Mouse (Mus musculus) limb, embryonic 11.5 days (tissue): Measurements from ENCODE around the gene Rps26. TPM values are rescaled to one million over a fixed set of nuclear protein-coding genes. Genes with fewer than 3 reads are reported as not detected.

Experiments used
- ATAC-seq: fragments of 200-750 bp; cut with Nextera tagmentation; 2 replicates; pipeline ENCODE4 v1.8.0; 2017; ENCODE audit warnings: low read depth; ENCODE audit not compliant: insufficient number of reproducible peaks, low FRiP score, low TSS enrichment
- DNase-seq: peaks from one replicate; pipeline ENCODE4 v3.0.0-alpha.2; 2015; ENCODE audit warnings: low spot score
- H3K27ac ChIP-seq: fragments of 300-500 bp; sonication (generic); replicated peaks from 2 replicates; pipeline ENCODE4 v1.5.1; 2014; ENCODE audit warnings: low read depth, mild to moderate bottlenecking, low read length
- H3K27me3 ChIP-seq: fragments of 300-500 bp; sonication (generic); 2 replicates; pipeline ENCODE4 v1.6.1; 2014; ENCODE audit warnings: mild to moderate bottlenecking, low read length, mixed read lengths; ENCODE audit not compliant: control insufficient read depth, insufficient read depth
- H3K36me3 ChIP-seq: fragments of 300-500 bp; sonication (generic); 2 replicates; pipeline ENCODE4 v1.6.1; 2014; ENCODE audit warnings: mild to moderate bottlenecking, low read length, moderate library complexity, mixed read lengths; ENCODE audit not compliant: control insufficient read depth, insufficient read depth
- H3K4me1 ChIP-seq: fragments of 300-500 bp; sonication (generic); 2 replicates; pipeline ENCODE4 v1.6.1; 2014; ENCODE audit warnings: low read length, mixed read lengths; ENCODE audit not compliant: control insufficient read depth, insufficient read depth
- H3K4me2 ChIP-seq: fragments of 300-500 bp; sonication (generic); 2 replicates; pipeline ENCODE4 v1.6.1; 2014; ENCODE audit warnings: low read depth, mild to moderate bottlenecking, moderate library complexity; ENCODE audit not compliant: severe bottlenecking
- H3K4me3 ChIP-seq: fragments of 300-500 bp; sonication (generic); 2 replicates; pipeline ENCODE4 v1.5.1; 2014; ENCODE audit warnings: low read depth, low read length
- H3K9ac ChIP-seq: fragments of 300-500 bp; sonication (generic); 2 replicates; pipeline ENCODE4 v1.6.1; 2014; ENCODE audit warnings: mild to moderate bottlenecking, low read length
- H3K9me3 ChIP-seq: fragments of 300-500 bp; sonication (generic); 2 replicates; pipeline ENCODE4 v1.6.1; 2016; ENCODE audit warnings: low read length; ENCODE audit not compliant: control insufficient read depth
- WGBS: fragments of 180-500 bp; shearing (Covaris S2); extraction: QIAGEN DNeasy Blood & Tissue Kit; methylation state at CpG from one replicate; pipeline ENCODE4 v1.1.7; 2014; 5-methylcytosine and 5-hydroxymethylcytosine counted together
- polyA plus RNA-seq: library from polyadenylated mRNA; unstranded; fragments of >200 nt; fragmentation: Nextera tagmentation; extraction: Ambion mirVana; gene quantifications from 2 replicates; pipeline ENCODE4 v1.2.1, GENCODE M21; 2014

The Rps26 gene
- polyA plus RNA-seq, 1 experiment from 2014 or later: 831 TPM

GRCm38 (mm10) chr10:128664808-128665207 is 38.3 kb upstream of the Rps26 start:
- Histone ChIP-seq H3K4me1 (no peaks in the 10 kb centered on the region), H3K27ac (no peak overlapping the region), H3K36me3 (no peaks in the 10 kb centered on the region), H3K9ac (no peak overlapping the region), H3K9me3 (no peaks in the 10 kb centered on the region), H3K4me3 (no peak overlapping the region), H3K4me2 (no peak overlapping the region), H3K27me3 (no peaks in the 10 kb centered on the region)
- ATAC-seq (no peak), DNase-seq (no peak)
- WGBS: 71% methylated on average over 3 of the region's 3 CpGs

GRCm38 (mm10) chr10:128663441-128664220 is 37.1 kb upstream of the Rps26 start:
- DNase-seq: no peak
- Histone ChIP-seq H3K9me3 (no peaks in the 10 kb centered on the region), H3K4me3 (no peak overlapping the region), H3K4me1 (no peaks in the 10 kb centered on the region), H3K36me3 (no peaks in the 10 kb centered on the region), H3K9ac (no peak overlapping the region), H3K4me2 (no peak overlapping the region), H3K27ac (no peak overlapping the region), H3K27me3 (no peaks in the 10 kb centered on the region)
- 71% methylated on average over 5 of the region's 5 CpGs for WGBS
- no peak for ATAC-seq

- Histone ChIP-seq H3K9me3 (no peaks in the 10 kb centered on the region), H3K4me2 (no peak overlapping the region), H3K4me3 (no peak overlapping the region), H3K36me3 (no peaks in the 10 kb centered on the region), H3K27me3 (no peaks in the 10 kb centered on the region), H3K27ac (no peak overlapping the region), H3K4me1 (no peaks in the 10 kb centered on the region), H3K9ac (no peak overlapping the region)
- ATAC-seq (no peak), DNase-seq (no peak)
These were observed 35.9 kb upstream of the Rps26 start for GRCm38 (mm10) chr10:128662465-128662864.

GRCm38 (mm10) chr10:128659490-128659889 is 32.9 kb upstream of the Rps26 start:
- no peaks in the 10 kb centered on the region for H3K27me3 ChIP-seq
- no peak for ATAC-seq
- no peak for DNase-seq
- no peak overlapping the region for H3K4me2 ChIP-seq
- H3K4me1 ChIP-seq: no peaks in the 10 kb centered on the region
- H3K36me3 ChIP-seq: no peaks in the 10 kb centered on the region
- 57% methylated on average over 9 of the region's 9 CpGs for WGBS
- H3K9ac ChIP-seq: no peak overlapping the region
- H3K4me3 ChIP-seq: no peak overlapping the region
- no peak overlapping the region for H3K27ac ChIP-seq
- H3K9me3 ChIP-seq: no peaks in the 10 kb centered on the region

- no peak overlapping the region for H3K4me3 ChIP-seq
- H3K4me1 ChIP-seq: no peaks in the 10 kb centered on the region
- no peak overlapping the region for H3K27ac ChIP-seq
- H3K9me3 ChIP-seq: no peaks in the 10 kb centered on the region
- DNase-seq (no peak), ATAC-seq (no peak)
- H3K27me3 ChIP-seq: no peaks in the 10 kb centered on the region
- H3K9ac ChIP-seq: no peak overlapping the region
- WGBS: 52% methylated on average over 9 of the region's 9 CpGs
- H3K36me3 ChIP-seq: no peaks in the 10 kb centered on the region
- no peak overlapping the region for H3K4me2 ChIP-seq
These were observed 31.3 kb upstream of the Rps26 start for GRCm38 (mm10) chr10:128657844-128658243.

GRCm38 (mm10) chr10:128656731-128657130 is 30.2 kb upstream of the Rps26 start:
- DNase-seq (no peak), ATAC-seq (no peak)
- Histone ChIP-seq H3K4me1 (no peaks in the 10 kb centered on the region), H3K36me3 (no peaks in the 10 kb centered on the region), H3K4me2 (no peak overlapping the region), H3K9ac (no peak overlapping the region), H3K9me3 (no peaks in the 10 kb centered on the region), H3K27ac (no peak overlapping the region), H3K27me3 (no peaks in the 10 kb centered on the region), H3K4me3 (no peak overlapping the region)
- 86% methylated on average over 1 of the region's 1 CpGs for WGBS

GRCm38 (mm10) chr10:128655254-128655653 is 28.7 kb upstream of the Rps26 start:
- no peak overlapping the region for H3K27ac ChIP-seq
- no peaks in the 10 kb centered on the region for H3K27me3 ChIP-seq
- ATAC-seq (no peak), DNase-seq (no peak)
- H3K9me3 ChIP-seq: no peaks in the 10 kb centered on the region
- WGBS: 87% methylated on average over 3 of the region's 3 CpGs
- no peak overlapping the region for H3K4me3 ChIP-seq
- H3K4me2 ChIP-seq: no peak overlapping the region
- no peaks in the 10 kb centered on the region for H3K36me3 ChIP-seq
- no peak overlapping the region for H3K9ac ChIP-seq
- H3K4me1 ChIP-seq: no peaks in the 10 kb centered on the region

GRCm38 (mm10) chr10:128653866-128654265 is 27.3 kb upstream of the Rps26 start:
- no peaks in the 10 kb centered on the region for H3K27me3 ChIP-seq
- H3K36me3 ChIP-seq: no peaks in the 10 kb centered on the region
- ATAC-seq (no peak), DNase-seq (no peak)
- H3K9me3 ChIP-seq: no peaks in the 10 kb centered on the region
- no peak overlapping the region for H3K27ac ChIP-seq
- 82% methylated on average over 4 of the region's 4 CpGs for WGBS
- no peaks in the 10 kb centered on the region for H3K4me1 ChIP-seq
- no peak overlapping the region for H3K9ac ChIP-seq
- no peak overlapping the region for H3K4me3 ChIP-seq
- no peak overlapping the region for H3K4me2 ChIP-seq
